Mouse (Mus musculus) kidney, embryonic 15.5 days (tissue): ENCODE measurements at regions not wholly inside any gene's neighbourhood (a gene's known extent, or its start where the extent isn't known, plus 50 kb on each side); places are given as distances from the start of the nearest gene placed in this dataset.

ENCODE experiments used
- ATAC-seq: fragments of 200-750 bp; cut with Nextera tagmentation; replicated peaks from 2 replicates; pipeline ENCODE4 v1.8.0; 2017; ENCODE audit warnings: moderate TSS enrichment; ENCODE audit not compliant: low FRiP score
- H3K27ac ChIP-seq: fragments of 300-500 bp; sonication (generic); 2 replicates; pipeline ENCODE4 v1.5.1; 2015; ENCODE audit warnings: mild to moderate bottlenecking, inconsistent platforms
- H3K27me3 ChIP-seq: fragments of 300-500 bp; sonication (generic); 2 replicates; pipeline ENCODE4 v1.6.1; 2015; ENCODE audit warnings: inconsistent platforms
- H3K36me3 ChIP-seq: fragments of 300-500 bp; sonication (generic); 2 replicates; pipeline ENCODE4 v1.6.1; 2015; ENCODE audit warnings: inconsistent platforms
- H3K4me1 ChIP-seq: fragments of 300-500 bp; sonication (generic); 2 replicates; pipeline ENCODE4 v1.6.1; 2015; ENCODE audit warnings: inconsistent platforms
- H3K4me2 ChIP-seq: fragments of 300-500 bp; sonication (generic); 2 replicates; pipeline ENCODE4 v1.6.1; 2015; ENCODE audit warnings: moderate library complexity, mild to moderate bottlenecking, inconsistent platforms
- H3K4me3 ChIP-seq: fragments of 300-500 bp; sonication (generic); replicated peaks from 2 replicates; pipeline ENCODE4 v1.5.1; 2015; ENCODE audit warnings: mild to moderate bottlenecking, inconsistent platforms
- H3K9ac ChIP-seq: fragments of 300-500 bp; sonication (generic); 2 replicates; pipeline ENCODE4 v1.6.1; 2015; ENCODE audit warnings: mild to moderate bottlenecking, inconsistent platforms
- H3K9me3 ChIP-seq: fragments of 300-500 bp; sonication (generic); replicated peaks from 2 replicates; pipeline ENCODE4 v1.6.1; 2016; ENCODE audit warnings: inconsistent platforms
- WGBS: fragments of 180-500 bp; shearing (Covaris S2); methylation state at CpG from one replicate; pipeline ENCODE4 v1.1.7; 2015; ENCODE audit warnings: mixed read lengths; 5-methylcytosine and 5-hydroxymethylcytosine counted together

DNA sequence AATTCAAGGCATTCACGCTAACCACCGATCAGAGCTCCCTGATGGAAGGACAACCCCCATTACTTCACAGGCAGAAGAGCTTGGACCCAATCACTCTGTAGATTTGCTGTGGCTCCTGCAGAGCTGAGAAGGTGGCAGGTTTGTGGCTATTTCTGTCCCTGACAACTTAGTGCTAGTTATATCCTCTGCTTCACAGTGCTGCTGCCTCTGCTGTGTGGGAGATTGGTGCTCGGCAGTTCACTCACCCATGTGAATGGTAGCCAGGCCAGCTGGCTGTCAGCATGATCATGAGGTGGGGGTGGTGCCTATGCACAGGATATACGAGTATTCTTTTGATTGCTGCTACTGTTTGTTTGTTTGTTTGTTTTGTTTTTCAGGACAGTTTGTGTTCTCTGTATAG lies 113.9 kb downstream of the Gm10131 start:
- no peaks in the 10 kb centered on the region; the same call in 1 of the 2 replicates for H3K27me3 ChIP-seq
- H3K9me3 ChIP-seq = no peaks in the 10 kb centered on the region
- no peaks in the 10 kb centered on the region for H3K36me3 ChIP-seq
- H3K4me1 ChIP-seq = peaks cover 17% of the 10 kb centered on the region
- H3K4me3 ChIP-seq = no peak overlapping the region
- no peak overlapping the region for H3K4me2 ChIP-seq
- no peak overlapping the region for H3K27ac ChIP-seq
- H3K9ac ChIP-seq = no peak overlapping the region
- 0 out of 2 replicates have a peak, but pooled peaks have one; percentile 62 for ATAC-seq
- WGBS = 23% methylated on average over 4 of the region's 4 CpGs

DNA sequence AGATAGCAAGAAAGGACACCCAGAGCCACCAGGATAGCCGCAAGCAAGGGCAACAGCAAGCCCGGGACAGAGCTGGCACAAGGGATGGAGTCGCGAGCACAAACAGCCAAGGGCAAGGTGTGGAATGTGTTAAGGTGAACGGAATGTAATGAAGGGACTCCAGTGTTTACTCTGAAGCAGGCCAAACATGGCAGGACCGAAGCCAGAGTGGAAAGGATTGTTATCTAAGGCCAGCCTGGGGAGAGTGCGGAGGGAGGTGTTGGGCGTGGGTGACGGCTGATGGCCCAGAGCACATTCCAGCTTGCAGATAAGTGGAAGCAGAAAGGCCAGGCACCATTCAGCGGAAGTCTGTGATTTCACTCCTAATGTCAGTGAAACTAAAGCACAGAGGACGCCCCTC lies 118.6 kb downstream of the Gm10131 start:
- Histone ChIP-seq H3K4me1 (peaks cover 34% of the 10 kb centered on the region), H3K36me3 (no peaks in the 10 kb centered on the region), H3K27me3 (no peaks in the 10 kb centered on the region; the same call in 1 of the 2 replicates), H3K9ac (no peak overlapping the region), H3K27ac (peak overlapping the region; percentile 81), H3K4me3 (no peak overlapping the region), H3K4me2 (no peak overlapping the region), H3K9me3 (no peaks in the 10 kb centered on the region)
- WGBS = 37% methylated on average over 11 of the region's 11 CpGs
- peak; percentile 57 for ATAC-seq

GRCm38 (mm10) chr8:33991917-33992875 lies 119.3 kb downstream of the Gm10131 start:
- Histone ChIP-seq H3K9ac (no peak overlapping the region), H3K4me1 (peaks cover 40% of the 10 kb centered on the region), H3K4me2 (peak overlapping the region; percentile 41), H3K27ac (peak overlapping the region; percentile 81), H3K4me3 (no peak overlapping the region; the same call in 1 of the 2 replicates), H3K27me3 (no peaks in the 10 kb centered on the region; the same call in 1 of the 2 replicates), H3K9me3 (no peaks in the 10 kb centered on the region), H3K36me3 (no peaks in the 10 kb centered on the region)
- peak; percentile 76 for ATAC-seq
- 32% methylated on average over 12 of the region's 12 CpGs for WGBS

DNA sequence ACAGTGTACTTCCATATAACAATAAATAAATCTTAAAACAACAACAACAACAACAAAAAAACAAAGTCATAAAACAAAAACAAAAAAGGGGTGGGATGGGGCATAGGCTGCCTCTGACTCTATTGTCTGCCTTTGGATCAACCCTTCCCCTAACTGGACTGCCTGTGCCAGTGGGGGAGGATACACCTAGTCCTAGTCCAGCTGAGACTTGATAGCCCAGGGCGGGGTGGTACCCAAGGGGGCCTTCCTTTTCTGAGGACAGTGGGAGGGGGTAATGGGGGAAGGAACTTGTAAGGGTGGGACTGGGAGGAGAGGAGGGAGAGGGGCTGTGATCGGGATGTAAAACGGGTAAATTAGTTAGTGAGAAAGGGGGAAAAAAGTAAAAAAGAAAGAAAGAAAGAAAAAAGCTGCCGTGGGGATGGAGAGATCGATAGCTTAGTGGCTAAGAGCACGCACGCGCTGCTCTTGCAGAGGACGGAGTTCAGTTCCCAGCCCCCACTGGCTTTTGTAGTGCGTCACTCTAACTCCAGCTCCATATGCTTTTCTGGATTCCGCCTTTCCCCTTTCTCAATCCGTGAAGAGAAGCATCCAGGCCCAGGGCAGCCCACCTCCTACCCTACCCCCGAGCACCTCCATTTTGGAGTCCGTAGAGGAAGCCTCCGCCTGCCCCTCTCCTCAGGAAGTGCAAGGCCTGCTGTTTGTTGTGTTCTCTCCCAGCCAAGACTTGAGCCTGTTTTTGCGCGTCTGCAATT lies 120.2 kb downstream of the Gm10131 start:
- ATAC-seq = no peak
- 27% methylated on average over 17 of the region's 17 CpGs for WGBS
- H3K27ac ChIP-seq = peak overlapping the region; percentile 81
- H3K9ac ChIP-seq = no peak overlapping the region
- H3K4me2 ChIP-seq = peak overlapping the region; percentile 41
- no peaks in the 10 kb centered on the region for H3K36me3 ChIP-seq
- peaks cover 44% of the 10 kb centered on the region for H3K4me1 ChIP-seq
- no peak overlapping the region; the same call in 1 of the 2 replicates for H3K4me3 ChIP-seq
- no peaks in the 10 kb centered on the region for H3K9me3 ChIP-seq
- H3K27me3 ChIP-seq = no peaks in the 10 kb centered on the region; the same call in 1 of the 2 replicates

DNA sequence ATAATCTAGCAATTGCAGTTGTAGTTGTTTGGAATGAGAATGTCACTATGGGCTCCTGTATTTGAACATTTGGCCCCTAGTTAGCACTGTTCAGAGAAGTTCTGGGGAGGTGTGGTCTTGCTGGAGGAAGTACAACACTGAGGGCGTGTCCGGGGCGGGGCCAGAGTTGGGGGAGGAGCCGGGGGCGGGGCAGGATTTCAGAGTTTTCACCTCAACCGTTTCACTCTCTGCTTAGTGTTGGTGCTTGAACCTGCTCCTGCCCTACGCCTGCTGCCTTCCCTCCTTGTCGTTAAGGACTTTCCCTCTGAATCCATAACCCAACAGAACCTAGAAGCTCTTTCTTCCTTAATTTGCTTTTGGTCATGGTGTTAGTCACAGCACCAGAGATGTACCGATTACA lies 121.5 kb downstream of the Gm10131 start:
- H3K36me3 ChIP-seq = no peaks in the 10 kb centered on the region
- H3K27ac ChIP-seq = no peak overlapping the region
- no peak overlapping the region for H3K4me2 ChIP-seq
- ATAC-seq = no peak
- peaks cover 48% of the 10 kb centered on the region for H3K4me1 ChIP-seq
- 68% methylated on average over 9 of the region's 9 CpGs for WGBS
- no peak overlapping the region for H3K9ac ChIP-seq
- no peaks in the 10 kb centered on the region for H3K27me3 ChIP-seq
- H3K9me3 ChIP-seq = no peaks in the 10 kb centered on the region
- no peak overlapping the region for H3K4me3 ChIP-seq

DNA sequence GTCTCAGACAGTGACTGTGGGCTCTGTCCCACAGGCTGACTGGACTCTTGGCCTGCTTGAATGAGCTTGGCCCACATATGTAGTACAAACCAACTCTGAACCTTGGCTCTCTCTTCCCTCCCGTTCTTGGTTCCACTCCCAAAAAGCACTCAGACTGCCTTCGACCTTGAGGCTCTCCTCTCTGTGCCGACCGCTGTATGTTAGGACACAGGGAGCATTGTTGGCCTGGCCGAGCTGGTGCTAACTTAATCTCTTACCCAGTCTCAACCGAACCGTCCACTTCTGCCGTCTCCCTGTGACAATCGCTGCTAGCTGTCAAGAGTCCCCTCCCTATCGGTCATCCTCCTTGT lies 123.8 kb downstream of the Gm10131 start:
- no peak for ATAC-seq
- H3K9me3 ChIP-seq = no peaks in the 10 kb centered on the region
- H3K9ac ChIP-seq = no peak overlapping the region
- H3K4me3 ChIP-seq = no peak overlapping the region
- H3K27me3 ChIP-seq = no peaks in the 10 kb centered on the region
- H3K4me1 ChIP-seq = peaks cover 33% of the 10 kb centered on the region
- 70% methylated on average over 10 of the region's 10 CpGs for WGBS
- peak overlapping the region; percentile 82 for H3K27ac ChIP-seq
- no peaks in the 10 kb centered on the region for H3K36me3 ChIP-seq
- H3K4me2 ChIP-seq = no peak overlapping the region

DNA sequence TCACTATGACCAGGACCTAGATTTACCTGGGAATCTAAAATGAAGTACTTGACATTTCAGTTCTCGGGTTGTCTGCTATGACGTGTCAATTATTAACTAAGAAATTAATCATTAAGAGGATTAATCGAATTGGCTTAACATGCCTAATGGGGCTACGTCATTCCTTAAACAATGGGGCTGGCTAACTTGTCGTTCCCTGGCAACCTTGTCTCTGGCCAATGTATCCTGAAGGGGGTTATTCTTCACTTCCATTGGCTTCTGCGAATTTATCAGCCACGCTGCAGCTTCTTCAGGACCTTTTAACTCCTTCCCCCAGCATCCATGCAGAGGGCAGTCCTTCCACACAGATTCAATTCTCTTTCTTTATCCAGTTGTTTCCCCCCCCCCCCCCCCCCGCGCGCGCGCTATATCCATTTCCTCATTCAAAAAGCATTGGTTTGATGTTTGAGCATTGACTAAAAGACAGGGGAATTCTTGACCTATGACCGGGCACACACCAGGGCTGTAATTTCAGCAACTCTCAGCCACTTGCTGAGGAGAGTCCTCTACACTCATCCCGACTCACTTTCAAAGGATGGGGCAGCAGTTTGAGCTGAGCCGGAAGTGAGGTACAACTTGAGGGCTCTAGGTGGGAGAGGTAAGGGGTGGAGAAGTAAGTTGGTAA lies 124.3 kb downstream of the Gm10131 start:
- Histone ChIP-seq H3K9me3 (no peaks in the 10 kb centered on the region), H3K27me3 (no peaks in the 10 kb centered on the region), H3K36me3 (no peaks in the 10 kb centered on the region), H3K9ac (no peak overlapping the region), H3K27ac (peak overlapping the region; percentile 82), H3K4me1 (peaks cover 33% of the 10 kb centered on the region), H3K4me3 (no peak overlapping the region), H3K4me2 (no peak overlapping the region)
- peak; percentile 52; the same call in 1 of the 2 replicates for ATAC-seq
- 71% methylated on average over 14 of the region's 15 CpGs for WGBS

GRCm38 (mm10) chr8:33986657-33987056 lies 124.9 kb downstream of the Gm10131 start:
- H3K27ac ChIP-seq = peak overlapping the region; percentile 82
- H3K27me3 ChIP-seq = no peaks in the 10 kb centered on the region
- peaks cover 32% of the 10 kb centered on the region for H3K4me1 ChIP-seq
- H3K4me2 ChIP-seq = no peak overlapping the region
- ATAC-seq = no peak
- no peak overlapping the region for H3K9ac ChIP-seq
- no peaks in the 10 kb centered on the region for H3K36me3 ChIP-seq
- no peak overlapping the region for H3K4me3 ChIP-seq
- no peaks in the 10 kb centered on the region for H3K9me3 ChIP-seq
- 85% methylated on average over 6 of the region's 6 CpGs for WGBS

GRCm38 (mm10) chr8:33985430-33985977 lies 126.0 kb downstream of the Gm10131 start:
- H3K4me3 ChIP-seq = no peak overlapping the region
- peak overlapping the region; percentile 82; the same call in 1 of the 2 replicates for H3K27ac ChIP-seq
- no peaks in the 10 kb centered on the region for H3K27me3 ChIP-seq
- no peaks in the 10 kb centered on the region for H3K9me3 ChIP-seq
- ATAC-seq = no peak
- WGBS = 68% methylated on average over 11 of the region's 11 CpGs
- no peak overlapping the region for H3K9ac ChIP-seq
- H3K36me3 ChIP-seq = no peaks in the 10 kb centered on the region
- H3K4me1 ChIP-seq = peaks cover 31% of the 10 kb centered on the region
- H3K4me2 ChIP-seq = no peak overlapping the region

- H3K4me1 ChIP-seq = peaks cover 35% of the 10 kb centered on the region
- no peaks in the 10 kb centered on the region for H3K27me3 ChIP-seq
- WGBS = 74% methylated on average over 4 of the region's 4 CpGs
- H3K36me3 ChIP-seq = no peaks in the 10 kb centered on the region
- no peak overlapping the region for H3K9ac ChIP-seq
- no peaks in the 10 kb centered on the region for H3K9me3 ChIP-seq
- no peak overlapping the region for H3K27ac ChIP-seq
- H3K4me2 ChIP-seq = no peak overlapping the region
- H3K4me3 ChIP-seq = no peak overlapping the region
- ATAC-seq = no peak
These were observed 129.9 kb downstream of the Gm10131 start for GRCm38 (mm10) chr8:33981629-33982028.

- Histone ChIP-seq H3K27ac (no peak overlapping the region), H3K4me3 (no peak overlapping the region), H3K9me3 (no peaks in the 10 kb centered on the region), H3K9ac (no peak overlapping the region), H3K27me3 (no peaks in the 10 kb centered on the region), H3K4me1 (peaks cover 30% of the 10 kb centered on the region), H3K36me3 (no peaks in the 10 kb centered on the region), H3K4me2 (no peak overlapping the region)
- ATAC-seq = no peak
- 31% methylated on average over 7 of the region's 7 CpGs for WGBS
These were observed 130.5 kb downstream of the Gm10131 start for GRCm38 (mm10) chr8:33980999-33981398.
